Mouse (Mus musculus): ENCODE measurements around the gene Rela. TPM values are rescaled to one million over a fixed set of nuclear protein-coding genes. Genes with fewer than 3 reads are reported as not detected.
A peak's percentile ranks its signal among the peaks of the same experiment; 100 is the strongest.

Gene Rela
- polyA plus RNA-seq, 1 experiment, result 112 TPM

- Histone ChIP-seq H3K36me3 (ENCODE audit: control insufficient read depth, insufficient read depth, low read length) (peaks cover 25% of the 10 kb centered on the region), H3K4me3 (ENCODE audit: control insufficient read depth, insufficient read depth, low read length) (peak overlapping the region; percentile 92; the same call in 1 of the 2 replicates), H3K27me3 (ENCODE audit: control insufficient read depth, insufficient read depth, low read length) (no peaks in the 10 kb centered on the region), H3K27ac (ENCODE audit: control insufficient read depth, insufficient read depth, low read length) (no peak overlapping the region), H3K4me1 (replicated peaks; ENCODE audit: control insufficient read depth, insufficient read depth, low read length) (peaks cover 39% of the 10 kb centered on the region)
- 48% methylated on average over 10 of the region's 10 CpGs for WGBS
- DNase-seq, result no peak
- TF ChIP-seq CTCF (IDR thresholded peaks at IDR 0.05; ENCODE audit: borderline replicate concordance, control insufficient read depth, extremely low read depth, insufficient read depth, low read length, poor library complexity) (no peak), POLR2A (IDR thresholded peaks at IDR 0.05; ENCODE audit: control insufficient read depth, extremely low read depth, insufficient read depth, low read length, poor library complexity) (no peak)
Observed at GRCm38 (mm10) chr19:5692086-5692912, 55.0 kb downstream of the Rela start.

GRCm38 (mm10) chr19:5692913-5693396 lies 55.7 kb downstream of the Rela start:
- no peaks in the 10 kb centered on the region for H3K27me3 ChIP-seq (ENCODE audit: control insufficient read depth, insufficient read depth, low read length)
- H3K36me3 ChIP-seq (ENCODE audit: control insufficient read depth, insufficient read depth, low read length), result peaks cover 32% of the 10 kb centered on the region
- no peak for TF ChIP-seq CTCF (IDR thresholded peaks at IDR 0.05; ENCODE audit: borderline replicate concordance, control insufficient read depth, extremely low read depth, insufficient read depth, low read length, poor library complexity)
- TF ChIP-seq POLR2A (IDR thresholded peaks at IDR 0.05; ENCODE audit: control insufficient read depth, extremely low read depth, insufficient read depth, low read length, poor library complexity), result no peak
- 62% methylated on average over 10 of the region's 10 CpGs for WGBS
- 0 out of 2 replicates have a peak overlapping the region, but pooled peaks have one; percentile 4 for H3K4me3 ChIP-seq (ENCODE audit: control insufficient read depth, insufficient read depth, low read length)
- H3K4me1 ChIP-seq (replicated peaks; ENCODE audit: control insufficient read depth, insufficient read depth, low read length), result peaks cover 33% of the 10 kb centered on the region
- H3K27ac ChIP-seq (ENCODE audit: control insufficient read depth, insufficient read depth, low read length), result no peak overlapping the region
- no peak for DNase-seq

- WGBS, result 96% methylated on average over 6 of the region's 6 CpGs
- TF ChIP-seq POLR2A (IDR thresholded peaks at IDR 0.05; ENCODE audit: control insufficient read depth, extremely low read depth, insufficient read depth, low read length, poor library complexity) (no peak), CTCF (IDR thresholded peaks at IDR 0.05; ENCODE audit: borderline replicate concordance, control insufficient read depth, extremely low read depth, insufficient read depth, low read length, poor library complexity) (no peak)
- no peak overlapping the region for H3K4me3 ChIP-seq (ENCODE audit: control insufficient read depth, insufficient read depth, low read length)
- H3K4me1 ChIP-seq (replicated peaks; ENCODE audit: control insufficient read depth, insufficient read depth, low read length), result peaks cover 32% of the 10 kb centered on the region
- peaks cover 40% of the 10 kb centered on the region for H3K36me3 ChIP-seq (ENCODE audit: control insufficient read depth, insufficient read depth, low read length)
- no peaks in the 10 kb centered on the region for H3K27me3 ChIP-seq (ENCODE audit: control insufficient read depth, insufficient read depth, low read length)
- H3K27ac ChIP-seq (ENCODE audit: control insufficient read depth, insufficient read depth, low read length), result no peak overlapping the region
- no peak for DNase-seq
Observed at GRCm38 (mm10) chr19:5693801-5694200, 56.5 kb downstream of the Rela start.

GRCm38 (mm10) chr19:5695849-5696462 lies 58.7 kb downstream of the Rela start:
- Histone ChIP-seq H3K27ac (ENCODE audit: control insufficient read depth, insufficient read depth, low read length) (no peak overlapping the region), H3K4me1 (replicated peaks; ENCODE audit: control insufficient read depth, insufficient read depth, low read length) (peaks cover 22% of the 10 kb centered on the region), H3K27me3 (ENCODE audit: control insufficient read depth, insufficient read depth, low read length) (no peaks in the 10 kb centered on the region), H3K4me3 (ENCODE audit: control insufficient read depth, insufficient read depth, low read length) (no peak overlapping the region), H3K36me3 (ENCODE audit: control insufficient read depth, insufficient read depth, low read length) (peaks cover 61% of the 10 kb centered on the region)
- WGBS, result 94% methylated on average over 41 of the region's 41 CpGs
- DNase-seq, result no peak
- TF ChIP-seq POLR2A (IDR thresholded peaks at IDR 0.05; ENCODE audit: control insufficient read depth, extremely low read depth, insufficient read depth, low read length, poor library complexity) (no peak), CTCF (IDR thresholded peaks at IDR 0.05; ENCODE audit: borderline replicate concordance, control insufficient read depth, extremely low read depth, insufficient read depth, low read length, poor library complexity) (no peak)

Other genes starting within 250 kb of the Rela start
- gene Sart1, start 248.8 kb upstream of the Rela start, polyA plus RNA-seq (2012; rRNA removed), result 41.6 and 48.9 TPM in 2 replicates
- 0.14 and 0.59 TPM in 2 replicates for gene Tsga10ip, start 235.0 kb upstream of the Rela start, polyA plus RNA-seq (2012; rRNA removed)
- 112 and 133 TPM in 2 replicates for gene Drap1, start 212.5 kb upstream of the Rela start, polyA plus RNA-seq (2012; rRNA removed)
- 145 and 149 TPM in 2 replicates for gene AI837181, start 212.3 kb upstream of the Rela start, polyA plus RNA-seq (2012; rRNA removed)
- gene Fosl1, start 189.9 kb upstream of the Rela start, polyA plus RNA-seq (2012; rRNA removed), result 0.16 TPM in 1 of 2 replicates, not detected in the other
- 8.1 and 8.2 TPM in 2 replicates for gene Ccdc85b, start 179.6 kb upstream of the Rela start, polyA plus RNA-seq (2012; rRNA removed)
- 142 and 157 TPM in 2 replicates for gene Fibp, start 176.9 kb upstream of the Rela start, polyA plus RNA-seq (2012; rRNA removed)
- gene Ctsw, start 169.0 kb upstream of the Rela start, polyA plus RNA-seq (2012; rRNA removed), result 49.1 and 54.3 TPM in 2 replicates
- 17.3 and 21.6 TPM in 2 replicates for gene Efemp2, start 163.5 kb upstream of the Rela start, polyA plus RNA-seq (2012; rRNA removed)
- 127 and 149 TPM in 2 replicates for gene Mus81, start 149.1 kb upstream of the Rela start, polyA plus RNA-seq (2012; rRNA removed)
- gene Cfl1, start 147.0 kb upstream of the Rela start, polyA plus RNA-seq (2012; rRNA removed), result 1,557 and 1,580 TPM in 2 replicates
- gene 1700020D05Rik, start 133.7 kb upstream of the Rela start, polyA plus RNA-seq (2012; rRNA removed), result 3.3 and 3.5 TPM in 2 replicates
- gene Snx32, start 126.9 kb upstream of the Rela start, polyA plus RNA-seq (2012; rRNA removed), result 20.0 and 22.6 TPM in 2 replicates
- 1.4 and 1.9 TPM in 2 replicates for gene Ovol1, start 76.8 kb upstream of the Rela start, polyA plus RNA-seq (2012; rRNA removed)
- 35.0 and 38.9 TPM in 2 replicates for gene Ap5b1, start 69.5 kb upstream of the Rela start, polyA plus RNA-seq (2012; rRNA removed)
- 87.0 and 96.5 TPM in 2 replicates for gene Rnaseh2c, start 35.6 kb upstream of the Rela start, polyA plus RNA-seq (2012; rRNA removed)
- gene Kat5, start 27.2 kb upstream of the Rela start, polyA plus RNA-seq (2012; rRNA removed), result 90.0 and 106 TPM in 2 replicates
- 267 and 301 TPM in 2 replicates for gene Sipa1, start 26.2 kb downstream of the Rela start, polyA plus RNA-seq (2012; rRNA removed)
- 141 and 144 TPM in 2 replicates for gene Map3k11, start 51.3 kb downstream of the Rela start, polyA plus RNA-seq (2012; rRNA removed)
- gene Pcnx3, start 51.4 kb downstream of the Rela start, polyA plus RNA-seq (2012; rRNA removed), result 421 and 455 TPM in 2 replicates
- gene Kcnk7, start 66.9 kb downstream of the Rela start, polyA plus RNA-seq (2012; rRNA removed), result 0.97 and 1.0 TPM in 2 replicates
- gene Ehbp1l1, start 88.8 kb downstream of the Rela start, polyA plus RNA-seq (2012; rRNA removed), result 55.6 and 61.8 TPM in 2 replicates
- gene Fam89b, start 92.2 kb downstream of the Rela start, polyA plus RNA-seq (2012; rRNA removed), result 300 and 312 TPM in 2 replicates
- gene Ltbp3, start 103.4 kb downstream of the Rela start, polyA plus RNA-seq (2012; rRNA removed), result 29.5 and 37.7 TPM in 2 replicates
- gene Scyl1, start 133.9 kb downstream of the Rela start, polyA plus RNA-seq (2012; rRNA removed), result 107 and 113 TPM in 2 replicates
- 121 and 129 TPM in 2 replicates for gene Frmd8, start 237.8 kb downstream of the Rela start, polyA plus RNA-seq (2012; rRNA removed)
- 57.5 and 57.9 TPM in 2 replicates for gene Slc25a45, start 240.3 kb downstream of the Rela start, polyA plus RNA-seq (2012; rRNA removed)